Mouse (Mus musculus) macrophage (primary cell): ENCODE results near the gene Serpina3c. TPM values are rescaled to one million over a fixed set of nuclear protein-coding genes. Genes with fewer than 3 reads are reported as not detected.
"Not testable (repeated sequence)": the region's sequence is repeated elsewhere in the genome, so short reads cannot be mapped to it uniquely, and the experiment has no call there.

ENCODE experiments used
- H3K27ac ChIP-seq: fragments of 350-480 bp; formaldehyde crosslinking; 2 replicates; pipeline ENCODE4 v1.9.0; 2021
- H3K36me3 ChIP-seq: fragments of 350-480 bp; formaldehyde crosslinking; 2 replicates; pipeline ENCODE4 v1.9.0; 2021; ENCODE audit errors: inconsistent target
- H3K4me3 ChIP-seq: fragments of 350-480 bp; formaldehyde crosslinking; 2 replicates; pipeline ENCODE4 v1.9.0; 2021; ENCODE audit errors: inconsistent target
- H3K79me2 ChIP-seq: fragments of 350-480 bp; formaldehyde crosslinking; 2 replicates; pipeline ENCODE4 v1.9.0; 2021; ENCODE audit errors: inconsistent target
- WGBS: methylation state at CpG from one replicate; pipeline ENCODE4 v1.1.7; 2026; ENCODE audit warnings: inconsistent platforms; ENCODE audit not compliant: missing documents; 5-methylcytosine and 5-hydroxymethylcytosine counted together
- polyA plus RNA-seq: library from polyadenylated mRNA; stranded (reverse); fragments of 250-400 nt; gene quantifications from 3 replicates; pipeline ENCODE4 v1.2.4, GENCODE M21; 2018; ENCODE audit warnings: inconsistent platforms

The Serpina3c gene
- polyA plus RNA-seq, 1 experiment from 2014 or later: not detected

DNA sequence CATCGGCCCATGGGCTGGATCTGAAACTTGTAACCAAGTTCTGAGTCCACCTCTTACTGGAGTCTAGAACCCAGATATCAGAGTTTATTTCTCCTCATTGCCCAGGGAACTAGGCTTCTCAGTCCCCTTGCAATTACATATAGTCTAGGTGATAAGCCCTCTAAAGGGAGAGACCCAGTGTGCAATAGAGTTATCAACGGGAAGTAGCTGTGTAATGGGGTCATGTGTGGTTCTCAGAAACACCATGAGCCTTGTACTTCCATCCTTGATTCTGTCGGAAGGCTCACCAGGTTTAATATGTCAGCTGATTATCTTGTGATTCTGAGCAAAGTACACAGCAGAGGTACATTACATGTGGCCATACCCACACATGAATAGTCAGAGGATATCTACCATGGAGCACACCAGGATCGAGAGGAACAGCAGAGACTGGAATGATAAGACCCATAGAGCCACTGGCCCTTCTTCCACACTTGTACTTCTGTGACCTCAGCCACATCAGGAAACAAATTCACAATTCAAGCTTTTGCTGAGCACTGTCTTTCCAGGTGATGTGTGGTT lies 13.0 kb downstream of the Serpina3c start:
- no peak overlapping the region for H3K27ac ChIP-seq
- 93% methylated on average over 4 of the region's 4 CpGs for WGBS
- H3K4me3 ChIP-seq: no peak overlapping the region
- H3K36me3 ChIP-seq: no peaks in the 10 kb centered on the region
- no peaks in the 10 kb centered on the region for H3K79me2 ChIP-seq

GRCm38 (mm10) chr12:104138216-104138615 lies 15.5 kb downstream of the Serpina3c start:
- Histone ChIP-seq H3K36me3 (no peaks in the 10 kb centered on the region), H3K27ac (no peak overlapping the region), H3K4me3 (no peak overlapping the region), H3K79me2 (no peaks in the 10 kb centered on the region)
- 67% methylated on average over 2 of the region's 2 CpGs for WGBS

GRCm38 (mm10) chr12:104131041-104131440 lies 22.6 kb downstream of the Serpina3c start:
- Histone ChIP-seq H3K27ac (no peak overlapping the region), H3K79me2 (no peaks in the 10 kb centered on the region), H3K4me3 (no peak overlapping the region), H3K36me3 (no peaks in the 10 kb centered on the region)

DNA sequence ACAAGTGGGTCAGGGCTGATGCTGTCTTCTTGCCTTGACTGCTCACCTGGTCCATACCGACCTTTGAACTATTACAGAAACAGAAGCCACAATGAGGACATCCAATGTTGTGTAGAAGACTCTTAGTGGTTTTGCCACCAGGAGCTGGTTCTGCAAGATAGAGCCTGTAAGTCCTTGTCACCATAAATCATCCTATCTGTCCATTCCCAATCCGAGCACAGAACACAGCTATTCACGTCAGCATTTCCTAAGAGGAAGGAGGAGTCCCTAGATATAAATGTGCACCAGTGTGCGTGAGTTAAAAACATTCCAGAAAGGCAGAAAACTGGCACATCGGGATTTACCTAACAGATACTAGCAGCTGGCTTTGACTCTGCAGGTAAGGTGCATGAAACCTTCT lies 26.0 kb downstream of the Serpina3c start, which contains the start of gene Serpina3b:
Gene Serpina3b, plus strand, starts transcription at position 301 of the 400 bp plus-strand sequence.
- WGBS: 88% methylated on average over 5 of the region's 5 CpGs
- H3K4me3 ChIP-seq: no peak within 1 kb of the TSS
- no peaks in the 10 kb centered on the region for H3K36me3 ChIP-seq
- no peak within 1 kb of the TSS for H3K27ac ChIP-seq
- no peaks in the 10 kb centered on the region for H3K79me2 ChIP-seq

DNA sequence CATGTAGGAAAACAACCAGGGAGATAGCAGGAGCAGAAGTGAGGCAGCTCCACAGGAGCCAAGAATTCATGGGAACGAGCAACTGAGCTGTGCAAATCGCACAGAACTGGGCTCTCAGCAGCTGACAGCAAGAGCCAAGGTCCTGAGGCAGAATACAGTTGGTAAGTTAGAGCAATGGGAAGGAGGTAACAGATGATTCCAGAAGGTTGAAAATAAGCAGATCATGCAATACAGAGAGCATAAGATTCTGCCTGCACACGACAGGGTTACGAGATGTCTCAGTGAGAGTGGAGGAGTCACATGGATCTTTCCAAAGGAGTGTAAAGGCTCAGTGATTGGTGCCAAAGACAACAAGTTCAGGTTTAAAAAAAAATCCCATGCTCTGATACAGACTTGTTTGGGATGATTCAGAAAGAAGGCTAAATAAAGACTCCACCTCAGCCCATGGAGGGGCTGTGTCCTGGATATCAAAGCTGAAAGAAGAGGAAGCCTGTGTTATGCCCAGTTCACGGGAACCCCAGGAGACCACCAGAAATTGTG lies 28.6 kb downstream of the Serpina3c start:
- Histone ChIP-seq H3K79me2 (no peaks in the 10 kb centered on the region), H3K27ac (no peak overlapping the region), H3K36me3 (no peaks in the 10 kb centered on the region), H3K4me3 (no peak overlapping the region)
- WGBS: 92% methylated on average over 5 of the region's 5 CpGs

DNA sequence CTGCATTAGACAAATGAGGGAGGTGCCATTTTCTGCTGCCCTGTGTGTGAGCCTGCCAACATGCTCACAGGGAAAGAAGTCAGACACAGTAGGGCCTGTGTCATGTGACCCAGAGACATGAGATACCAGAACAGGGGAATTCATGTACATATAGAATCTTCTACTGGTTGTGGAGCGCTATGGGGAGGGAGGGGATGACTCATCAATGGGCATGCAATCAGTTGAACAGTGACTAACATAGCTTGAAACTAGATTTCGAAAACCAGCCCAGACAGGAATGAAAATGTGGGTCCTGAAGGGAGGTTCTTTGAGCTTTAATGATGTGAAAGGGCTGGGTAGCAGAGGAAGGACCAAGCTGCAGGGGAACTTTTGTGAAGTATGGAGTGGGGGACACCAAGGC lies 29.7 kb downstream of the Serpina3c start:
- no peak overlapping the region for H3K27ac ChIP-seq
- H3K79me2 ChIP-seq: no peaks in the 10 kb centered on the region
- H3K4me3 ChIP-seq: no peak overlapping the region
- 38% methylated on average over 2 of the region's 2 CpGs for WGBS
- no peaks in the 10 kb centered on the region for H3K36me3 ChIP-seq

GRCm38 (mm10) chr12:104123097-104123496 lies 30.6 kb downstream of the Serpina3c start:
- no peaks in the 10 kb centered on the region for H3K79me2 ChIP-seq
- 9% methylated on average over 1 of the region's 1 CpGs for WGBS
- H3K36me3 ChIP-seq: no peaks in the 10 kb centered on the region
- H3K4me3 ChIP-seq: no peak overlapping the region
- H3K27ac ChIP-seq: no peak overlapping the region

GRCm38 (mm10) chr12:104114921-104115579 lies 38.6 kb downstream of the Serpina3c start:
- Histone ChIP-seq H3K79me2 (no peaks in the 10 kb centered on the region), H3K27ac (no peak overlapping the region), H3K4me3 (no peak overlapping the region), H3K36me3 (no peaks in the 10 kb centered on the region)
- 80% methylated on average over 3 of the region's 3 CpGs for WGBS

DNA sequence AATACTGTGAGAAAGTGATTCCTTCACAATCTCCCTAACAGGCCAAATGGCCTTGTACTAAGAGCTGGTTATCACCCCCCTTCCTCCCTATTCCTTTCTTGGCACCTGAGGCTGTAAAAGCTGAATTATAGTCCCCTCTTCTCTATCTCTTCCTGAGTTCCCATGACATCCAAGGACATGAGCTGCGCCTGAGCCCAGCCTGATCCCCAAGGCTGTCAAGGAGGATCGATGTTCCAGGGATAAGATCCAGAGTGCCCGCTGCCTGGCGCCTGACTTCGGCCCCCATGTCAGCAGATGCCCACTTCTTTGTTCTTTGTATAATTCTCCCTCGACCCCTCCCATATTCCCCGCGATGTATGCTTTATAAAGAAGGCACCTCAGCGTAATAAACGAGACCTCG lies 41.3 kb downstream of the Serpina3c start, which contains the start of gene Serpina3a:
Gene Serpina3a, plus strand, starts transcription at position 392 of the 400 bp plus-strand sequence.
- 100% methylated on average over 6 of the region's 11 CpGs for WGBS
- H3K27ac ChIP-seq, H3K79me2 ChIP-seq, H3K36me3 ChIP-seq, H3K4me3 ChIP-seq: not testable (repeated sequence)

- no peak overlapping the region for H3K27ac ChIP-seq
- no peak overlapping the region for H3K4me3 ChIP-seq
- no peaks in the 10 kb centered on the region for H3K36me3 ChIP-seq
- WGBS: 93% methylated on average over 2 of the region's 2 CpGs
- H3K79me2 ChIP-seq: no peaks in the 10 kb centered on the region
These were observed 45.2 kb downstream of the Serpina3c start for GRCm38 (mm10) chr12:104108507-104108906.

DNA sequence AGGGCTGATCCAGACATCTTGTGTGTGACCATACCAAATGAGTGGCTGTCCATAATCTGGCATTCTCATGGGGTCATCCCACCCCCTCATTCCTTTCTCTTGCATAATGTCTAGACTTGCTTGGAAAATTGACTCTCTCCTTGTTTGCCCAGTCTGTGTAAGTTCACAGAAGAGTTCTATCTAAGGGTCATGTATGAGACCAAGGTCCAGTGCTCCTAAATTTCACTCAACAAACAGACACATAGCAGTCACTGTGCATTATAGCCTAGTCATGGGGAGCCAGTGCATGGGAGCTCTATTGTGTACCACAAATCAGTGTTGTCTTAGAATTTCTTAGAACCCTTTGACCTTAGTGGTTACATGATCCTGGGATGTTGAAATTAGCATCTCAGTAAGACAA lies 46.8 kb downstream of the Serpina3c start:
- Histone ChIP-seq H3K79me2 (no peaks in the 10 kb centered on the region), H3K36me3 (no peaks in the 10 kb centered on the region), H3K4me3 (no peak overlapping the region), H3K27ac (no peak overlapping the region)

GRCm38 (mm10) chr12:104105847-104106246 lies 47.8 kb downstream of the Serpina3c start:
- Histone ChIP-seq H3K4me3 (no peak overlapping the region), H3K36me3 (no peaks in the 10 kb centered on the region), H3K79me2 (no peaks in the 10 kb centered on the region), H3K27ac (no peak overlapping the region)

GRCm38 (mm10) chr12:104100768-104101167 lies 52.9 kb downstream of the Serpina3c start, which contains the start of gene Serpina5:
Serpina5 (plus strand) TSS chr12:104101113.
- no peak within 1 kb of the TSS for H3K27ac ChIP-seq
- no peaks in the 10 kb centered on the region for H3K36me3 ChIP-seq
- H3K4me3 ChIP-seq: no peak within 1 kb of the TSS
- 87% methylated on average over 6 of the region's 6 CpGs for WGBS
- H3K79me2 ChIP-seq: no peaks in the 10 kb centered on the region
